Mouse (Mus musculus) thymus, adult 2 months (tissue): Measurements from ENCODE around the gene Rap1gap.

Experiments
- CTCF ChIP-seq: fragments of 200-500 bp; IDR thresholded peaks from 2 replicates; pipeline ENCODE4 v1.5.1; 2012; ENCODE audit warnings: mild to moderate bottlenecking, control low read depth, low read length, moderate library complexity, borderline replicate concordance; ENCODE audit not compliant: control insufficient read depth, poor library complexity, insufficient read depth; ENCODE audit errors: extremely low read depth
- POLR2A ChIP-seq: fragments of 200-500 bp; IDR thresholded peaks from 2 replicates; pipeline ENCODE4 v1.6.1; 2012; ENCODE audit warnings: mild to moderate bottlenecking, low read length, control low read depth, moderate library complexity; ENCODE audit not compliant: control insufficient read depth, poor library complexity, insufficient read depth; ENCODE audit errors: extremely low read depth

- TF ChIP-seq POLR2A (no peak), CTCF (no peak)
These were observed 27.9 kb upstream of the Rap1gap start for GRCm38 (mm10) chr4:137636597-137636996.
